Mouse (Mus musculus) midbrain, embryonic 14.5 days (tissue): ENCODE results near the gene Dennd1a. TPM values are rescaled to one million over a fixed set of nuclear protein-coding genes. Genes with fewer than 3 reads are reported as not detected.

Source experiments
- ATAC-seq: fragments of 200-750 bp; cut with Nextera tagmentation; 2 replicates; pipeline ENCODE4 v1.8.0; 2017; ENCODE audit warnings: moderate number of reproducible peaks, moderate library complexity; ENCODE audit not compliant: low FRiP score, low TSS enrichment
- DNase-seq: peaks from one replicate; pipeline ENCODE4 v3.0.0-alpha.2; 2015
- H3K27ac ChIP-seq: fragments of 300-500 bp; sonication (generic); replicated peaks from 2 replicates; pipeline ENCODE4 v1.5.1; 2014; ENCODE audit warnings: mild to moderate bottlenecking, low read depth, low read length, moderate library complexity
- H3K27me3 ChIP-seq: fragments of 300-500 bp; sonication (generic); 2 replicates; pipeline ENCODE4 v1.6.1; 2014; ENCODE audit warnings: low read length, control low read depth, mixed read lengths; ENCODE audit not compliant: control insufficient read depth, insufficient read depth
- H3K36me3 ChIP-seq: fragments of 300-500 bp; sonication (generic); 2 replicates; pipeline ENCODE4 v1.6.1; 2014; ENCODE audit warnings: low read length, control low read depth; ENCODE audit not compliant: control insufficient read depth, insufficient read depth
- H3K4me1 ChIP-seq: fragments of 300-500 bp; sonication (generic); 2 replicates; pipeline ENCODE4 v1.6.1; 2014; ENCODE audit warnings: mild to moderate bottlenecking, antibody characterized with exemption, low read length, control low read depth; ENCODE audit not compliant: control insufficient read depth, insufficient read depth
- H3K4me2 ChIP-seq: fragments of 300-500 bp; sonication (generic); 2 replicates; pipeline ENCODE4 v1.6.1; 2014; ENCODE audit warnings: mild to moderate bottlenecking, low read length, moderate library complexity
- H3K4me3 ChIP-seq: fragments of 300-500 bp; sonication (generic); replicated peaks from 2 replicates; pipeline ENCODE4 v1.5.1; 2014; ENCODE audit warnings: low read depth, low read length
- H3K9ac ChIP-seq: fragments of 300-500 bp; sonication (generic); replicated peaks from 2 replicates; pipeline ENCODE4 v1.6.1; 2014; ENCODE audit warnings: mild to moderate bottlenecking, low read length, moderate library complexity
- H3K9me3 ChIP-seq: fragments of 300-500 bp; sonication (generic); 2 replicates; pipeline ENCODE4 v1.6.1; 2016; ENCODE audit warnings: low read length, control low read depth, mixed read lengths; ENCODE audit not compliant: control insufficient read depth
- WGBS: fragments of 180-500 bp; shearing (Covaris S2); extraction: QIAGEN DNeasy Blood & Tissue Kit; methylation state at CpG from one replicate; pipeline ENCODE4 v1.1.7; 2014; 5-methylcytosine and 5-hydroxymethylcytosine counted together
- polyA plus RNA-seq: library from polyadenylated mRNA; unstranded; fragments of >200 nt; fragmentation: Nextera tagmentation; extraction: Ambion mirVana; gene quantifications from 2 replicates; pipeline ENCODE4 v1.2.1, GENCODE M21; 2014

Dennd1a gene
- polyA plus RNA-seq, 1 experiment from 2014 or later = 16.6 TPM

DNA sequence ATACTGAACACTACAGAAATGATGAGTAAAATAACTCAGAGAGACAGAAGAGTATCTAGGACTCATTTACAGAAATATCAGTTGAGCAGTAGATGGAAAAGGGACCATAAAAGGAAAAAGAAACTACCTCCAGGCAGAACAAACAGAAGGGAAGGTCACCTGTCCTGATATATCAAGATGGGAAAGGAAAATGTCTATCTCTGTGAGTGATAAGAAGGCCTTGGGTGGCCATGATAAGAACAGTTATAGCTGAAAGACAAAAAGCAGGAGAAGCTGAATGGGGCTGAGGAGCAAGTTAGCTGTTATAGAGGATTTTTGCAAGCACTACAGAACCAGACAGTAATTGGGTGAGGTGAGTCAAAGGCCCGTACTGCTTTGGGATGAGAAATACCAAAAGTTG lies 155.7 kb downstream of the Dennd1a start:
- DNase-seq (no peak), ATAC-seq (no peak)
- H3K4me3 ChIP-seq = no peak overlapping the region
- H3K4me2 ChIP-seq = no peak overlapping the region
- H3K27ac ChIP-seq = no peak overlapping the region
- H3K9me3 ChIP-seq = no peaks in the 10 kb centered on the region
- H3K4me1 ChIP-seq = no peaks in the 10 kb centered on the region
- H3K27me3 ChIP-seq = no peaks in the 10 kb centered on the region
- H3K36me3 ChIP-seq = no peaks in the 10 kb centered on the region
- no peak overlapping the region for H3K9ac ChIP-seq
- WGBS = 90% methylated on average over 1 of the region's 1 CpGs

GRCm38 (mm10) chr2:38129961-38130802 lies 157.0 kb downstream of the Dennd1a start:
- H3K9me3 ChIP-seq = no peaks in the 10 kb centered on the region
- no peak overlapping the region for H3K4me3 ChIP-seq
- WGBS = 75% methylated on average over 6 of the region's 6 CpGs
- H3K36me3 ChIP-seq = no peaks in the 10 kb centered on the region
- no peak overlapping the region for H3K9ac ChIP-seq
- H3K4me2 ChIP-seq = no peak overlapping the region
- no peak overlapping the region for H3K27ac ChIP-seq
- H3K4me1 ChIP-seq = no peaks in the 10 kb centered on the region
- DNase-seq (no peak), ATAC-seq (no peak)
- H3K27me3 ChIP-seq = no peaks in the 10 kb centered on the region

GRCm38 (mm10) chr2:38126383-38126732 lies 160.8 kb downstream of the Dennd1a start:
- Histone ChIP-seq H3K4me3 (no peak overlapping the region), H3K4me1 (no peaks in the 10 kb centered on the region), H3K27ac (no peak overlapping the region), H3K9me3 (no peaks in the 10 kb centered on the region), H3K36me3 (no peaks in the 10 kb centered on the region), H3K27me3 (no peaks in the 10 kb centered on the region), H3K4me2 (no peak overlapping the region), H3K9ac (no peak overlapping the region)
- no peak for ATAC-seq
- DNase-seq = no peak
- WGBS = 75% methylated on average over 3 of the region's 3 CpGs

- H3K36me3 ChIP-seq = no peaks in the 10 kb centered on the region
- H3K27me3 ChIP-seq = no peaks in the 10 kb centered on the region
- ATAC-seq = no peak
- 48% methylated on average over 5 of the region's 5 CpGs for WGBS
- no peak overlapping the region for H3K27ac ChIP-seq
- H3K4me3 ChIP-seq = no peak overlapping the region
- H3K4me1 ChIP-seq = no peaks in the 10 kb centered on the region
- H3K9me3 ChIP-seq = no peaks in the 10 kb centered on the region
- no peak overlapping the region for H3K9ac ChIP-seq
- no peak overlapping the region for H3K4me2 ChIP-seq
- DNase-seq = no peak
Measured at GRCm38 (mm10) chr2:38125671-38126382, 161.4 kb downstream of the Dennd1a start.

DNA sequence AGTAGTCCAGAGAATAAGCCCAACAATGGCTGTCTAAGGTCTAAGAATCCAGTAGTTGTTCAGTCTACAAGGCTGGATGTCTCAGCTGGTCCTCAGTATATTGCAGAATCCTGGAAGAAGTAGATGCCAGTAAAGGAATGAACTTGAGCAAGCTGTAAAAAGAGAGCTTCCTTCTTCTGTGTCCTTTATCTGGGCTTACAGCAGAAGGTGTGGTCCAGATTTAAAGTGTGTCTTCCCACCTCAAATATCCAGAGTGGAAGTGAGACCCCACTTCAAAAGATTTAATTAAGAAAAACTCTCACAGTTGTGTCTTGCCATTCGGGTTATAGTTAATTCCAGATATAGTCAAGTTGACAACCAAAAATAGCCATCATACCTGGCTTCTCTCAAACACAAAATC lies 162.5 kb downstream of the Dennd1a start:
- no peak for DNase-seq
- 95% methylated on average over 1 of the region's 1 CpGs for WGBS

DNA sequence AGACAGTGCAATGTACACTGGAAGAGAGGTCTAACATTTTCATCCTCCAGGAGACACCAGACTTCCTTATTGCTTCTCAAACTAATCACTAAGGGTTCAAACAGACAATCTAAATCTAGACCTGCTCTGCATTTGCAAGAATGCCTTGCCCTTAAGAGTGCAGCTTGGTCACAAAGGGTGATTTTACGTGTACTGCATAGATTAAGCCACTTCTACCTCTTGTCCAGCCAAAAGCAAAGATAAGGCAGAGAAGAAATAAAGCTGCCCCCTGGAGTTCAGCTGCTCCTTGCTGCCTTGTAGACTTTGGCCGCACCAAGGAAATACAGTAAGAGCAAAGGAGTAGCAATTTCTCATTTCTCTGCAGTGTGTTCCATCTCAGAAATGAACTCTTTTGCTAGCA lies 172.2 kb downstream of the Dennd1a start:
- no peak overlapping the region for H3K27ac ChIP-seq
- no peak overlapping the region for H3K4me3 ChIP-seq
- H3K4me2 ChIP-seq = no peak overlapping the region
- H3K27me3 ChIP-seq = no peaks in the 10 kb centered on the region
- WGBS = 72% methylated on average over 2 of the region's 2 CpGs
- H3K4me1 ChIP-seq = 0 out of 2 replicates have a peak, but pooled peaks cover 5% of the 10 kb centered on the region
- no peak overlapping the region for H3K9ac ChIP-seq
- DNase-seq (no peak), ATAC-seq (no peak)
- H3K9me3 ChIP-seq = no peaks in the 10 kb centered on the region
- H3K36me3 ChIP-seq = no peaks in the 10 kb centered on the region

More for the DNA sequence above, 162.5 kb downstream of the Dennd1a start:
- Histone ChIP-seq H3K4me3 (no peak overlapping the region), H3K9ac (no peak overlapping the region), H3K36me3 (no peaks in the 10 kb centered on the region), H3K4me2 (no peak overlapping the region), H3K27ac (no peak overlapping the region), H3K4me1 (no peaks in the 10 kb centered on the region), H3K9me3 (no peaks in the 10 kb centered on the region), H3K27me3 (no peaks in the 10 kb centered on the region)
- ATAC-seq = no peak

GRCm38 (mm10) chr2:38111655-38112351 lies 175.4 kb downstream of the Dennd1a start:
- Histone ChIP-seq H3K36me3 (no peaks in the 10 kb centered on the region), H3K27ac (0 out of 2 replicates have a peak overlapping the region, but pooled peaks have one; percentile 32), H3K4me2 (no peak overlapping the region), H3K9me3 (no peaks in the 10 kb centered on the region), H3K4me3 (no peak overlapping the region), H3K27me3 (no peaks in the 10 kb centered on the region), H3K4me1 (0 out of 2 replicates have a peak, but pooled peaks cover 5% of the 10 kb centered on the region), H3K9ac (no peak overlapping the region)
- ATAC-seq (0 out of 2 replicates have a peak, but pooled peaks have one; percentile 24), DNase-seq (peak; percentile 54)
- WGBS = 65% methylated on average over 5 of the region's 5 CpGs

GRCm38 (mm10) chr2:38108586-38108985 lies 178.6 kb downstream of the Dennd1a start:
- Histone ChIP-seq H3K9me3 (no peaks in the 10 kb centered on the region), H3K4me1 (0 out of 2 replicates have a peak, but pooled peaks cover 5% of the 10 kb centered on the region), H3K36me3 (no peaks in the 10 kb centered on the region), H3K27ac (no peak overlapping the region), H3K4me2 (no peak overlapping the region), H3K4me3 (no peak overlapping the region), H3K9ac (no peak overlapping the region), H3K27me3 (no peaks in the 10 kb centered on the region)
- DNase-seq = no peak
- WGBS = 76% methylated on average over 2 of the region's 2 CpGs
- no peak for ATAC-seq
